Mouse (Mus musculus) heart, postnatal 0 days (tissue): ENCODE results near the gene Arhgef10l. TPM values are rescaled to one million over a fixed set of nuclear protein-coding genes. Genes with fewer than 3 reads are reported as not detected.
A peak's percentile ranks its signal among the peaks of the same experiment; 100 is the strongest.

Source experiments
- ATAC-seq: fragments of 200-750 bp; cut with Nextera tagmentation; 2 replicates; pipeline ENCODE4 v1.8.0; 2017; ENCODE audit warnings: low read depth, moderate number of reproducible peaks, moderate library complexity; ENCODE audit not compliant: insufficient read depth
- DNase-seq: peaks from one replicate; pipeline ENCODE4 v3.0.0-alpha.2; 2016; ENCODE audit warnings: low spot score
- H3K27ac ChIP-seq: fragments of 300-500 bp; sonication (generic); 2 replicates; pipeline ENCODE4 v1.5.1; 2014; ENCODE audit warnings: low read depth, mild to moderate bottlenecking
- H3K27me3 ChIP-seq: fragments of 300-500 bp; sonication (generic); 2 replicates; pipeline ENCODE4 v1.6.1; 2014; ENCODE audit warnings: low read length, mixed read lengths; ENCODE audit not compliant: control insufficient read depth, insufficient read depth
- H3K36me3 ChIP-seq: fragments of 300-500 bp; sonication (generic); replicated peaks from 2 replicates; pipeline ENCODE4 v1.6.1; 2014; ENCODE audit warnings: low read length, mixed read lengths; ENCODE audit not compliant: control insufficient read depth, insufficient read depth
- H3K4me1 ChIP-seq: fragments of 300-500 bp; sonication (generic); 2 replicates; pipeline ENCODE4 v1.6.1; 2014; ENCODE audit warnings: antibody characterized with exemption; ENCODE audit not compliant: control insufficient read depth, insufficient read depth
- H3K4me2 ChIP-seq: fragments of 300-500 bp; sonication (generic); 2 replicates; pipeline ENCODE4 v1.6.1; 2014; ENCODE audit warnings: low read depth, mild to moderate bottlenecking, low read length, moderate library complexity
- H3K4me3 ChIP-seq: fragments of 300-500 bp; sonication (generic); 2 replicates; pipeline ENCODE4 v1.5.1; 2014; ENCODE audit warnings: low read depth, low read length
- H3K9ac ChIP-seq: fragments of 300-500 bp; sonication (generic); replicated peaks from 2 replicates; pipeline ENCODE4 v1.6.1; 2014; ENCODE audit warnings: low read depth, low read length, mixed read lengths
- H3K9me3 ChIP-seq: fragments of 300-500 bp; sonication (generic); replicated peaks from 2 replicates; pipeline ENCODE4 v1.6.1; 2016; ENCODE audit warnings: low read length; ENCODE audit not compliant: control insufficient read depth
- CTCF ChIP-seq: IDR thresholded peaks from 2 replicates; pipeline ENCODE4 v1.5.1; 2016; ENCODE audit warnings: antibody characterized with exemption, control low read depth, low read depth
- EP300 ChIP-seq: IDR thresholded peaks from 2 replicates; pipeline ENCODE4 v1.6.1; 2016; ENCODE audit warnings: antibody characterized with exemption, low read depth
- WGBS: fragments of 180-500 bp; shearing (Covaris S2); extraction: QIAGEN DNeasy Blood & Tissue Kit; methylation state at CpG from one replicate; pipeline ENCODE4 v1.1.7; 2014; 5-methylcytosine and 5-hydroxymethylcytosine counted together
- polyA plus RNA-seq: library from polyadenylated mRNA; unstranded; fragments of >200 nt; fragmentation: Nextera tagmentation; extraction: Ambion mirVana; gene quantifications from 2 replicates; pipeline ENCODE4 v1.2.1, GENCODE M21; 2015
- total RNA-seq: library from RNA; depleted of rRNA; stranded (reverse); fragments of >200 nt; gene quantifications from 2 replicates; pipeline ENCODE4 v1.2.3, GENCODE M21; 2014; ENCODE audit warnings: low replicate concordance

Gene Arhgef10l
- total and polyA plus RNA-seq, 2 experiments from 2014 or later: 15.4 to 52.8 TPM

- H3K27ac ChIP-seq: no peak overlapping the region
Measured at GRCm38 (mm10) chr4:140679723-140680380, 14.0 kb upstream of the Arhgef10l start.

GRCm38 (mm10) chr4:140679038-140679437, 13.2 kb upstream of the Arhgef10l start:
- Histone ChIP-seq H3K4me3 (no peak overlapping the region), H3K4me1 (peaks cover 2% of the 10 kb centered on the region; the same call in 1 of the 2 replicates), H3K36me3 (no peaks in the 10 kb centered on the region), H3K27me3 (no peaks in the 10 kb centered on the region), H3K9ac (no peak overlapping the region), H3K27ac (no peak overlapping the region), H3K4me2 (no peak overlapping the region), H3K9me3 (no peaks in the 10 kb centered on the region)
- peak; percentile 20; the same call in 1 of the 2 replicates for ATAC-seq
- WGBS: 20% methylated on average over 5 of the region's 5 CpGs
- DNase-seq: no peak
- TF ChIP-seq CTCF (peak; percentile 71), EP300 (no peak)

More at GRCm38 (mm10) chr4:140679723-140680380, 14.0 kb upstream of the Arhgef10l start:
- Histone ChIP-seq H3K4me2 (peak overlapping the region; percentile 48), H3K4me3 (no peak overlapping the region), H3K27me3 (no peaks in the 10 kb centered on the region), H3K36me3 (no peaks in the 10 kb centered on the region), H3K4me1 (peaks cover 10% of the 10 kb centered on the region; the same call in 1 of the 2 replicates), H3K9ac (no peak overlapping the region), H3K9me3 (no peaks in the 10 kb centered on the region)
- DNase-seq: peak; percentile 79
- WGBS: 21% methylated on average over 16 of the region's 18 CpGs
- no peak for TF ChIP-seq EP300
- TF ChIP-seq CTCF: peak; percentile 91
- no peak for ATAC-seq

GRCm38 (mm10) chr4:140674345-140674926, 8.6 kb upstream of the Arhgef10l start:
- Histone ChIP-seq H3K4me3 (no peak overlapping the region), H3K4me2 (no peak overlapping the region), H3K9me3 (no peaks in the 10 kb centered on the region), H3K27me3 (no peaks in the 10 kb centered on the region), H3K4me1 (no peaks in the 10 kb centered on the region), H3K9ac (no peak overlapping the region), H3K36me3 (no peaks in the 10 kb centered on the region), H3K27ac (no peak overlapping the region)
- TF ChIP-seq CTCF: peak; percentile 89
- TF ChIP-seq EP300: no peak
- WGBS: 29% methylated on average over 12 of the region's 13 CpGs
- ATAC-seq: peak; percentile 82
- peak; percentile 80 for DNase-seq

GRCm38 (mm10) chr4:140673527-140674264, 7.9 kb upstream of the Arhgef10l start:
- H3K9ac ChIP-seq: no peak overlapping the region
- no peak overlapping the region for H3K4me3 ChIP-seq
- TF ChIP-seq EP300 (no peak), CTCF (no peak)
- H3K27me3 ChIP-seq: no peaks in the 10 kb centered on the region
- no peaks in the 10 kb centered on the region for H3K36me3 ChIP-seq
- no peaks in the 10 kb centered on the region for H3K4me1 ChIP-seq
- no peaks in the 10 kb centered on the region for H3K9me3 ChIP-seq
- 61% methylated on average over 12 of the region's 12 CpGs for WGBS
- 0 out of 2 replicates have a peak overlapping the region, but pooled peaks have one; percentile 11 for H3K27ac ChIP-seq
- DNase-seq (no peak), ATAC-seq (no peak)
- H3K4me2 ChIP-seq: no peak overlapping the region

GRCm38 (mm10) chr4:140667802-140668201, 2.0 kb upstream of the Arhgef10l start:
- Histone ChIP-seq H3K9ac (no peak overlapping the region), H3K27ac (no peak overlapping the region), H3K36me3 (no peaks in the 10 kb centered on the region), H3K4me2 (no peak overlapping the region), H3K9me3 (no peaks in the 10 kb centered on the region), H3K4me1 (peaks cover 4% of the 10 kb centered on the region), H3K27me3 (no peaks in the 10 kb centered on the region), H3K4me3 (no peak overlapping the region)
- no peak for TF ChIP-seq CTCF
- TF ChIP-seq EP300: no peak
- ATAC-seq: no peak
- WGBS: 81% methylated on average over 8 of the region's 8 CpGs
- no peak for DNase-seq
